ENCODE assay signal across 13 mouse cellular contexts in genomic region chr5:103768961-103769360, GRCm38 (mm10).
"Had no signal": no experiment of that assay in that cellular context is flagged by ENCODE, and none has a peak within 500 bp of the region (broad histone marks: within the 10 kb centered on the region; RNA-seq: fewer than 3 reads in every experiment).

No protein-coding gene starts in this region.

- H3K9me3 ChIP-seq: midbrain, embryonic 15.5 days; stomach, embryonic 15.5 days had no signal

- DNase-seq: kidney, adult 2 months; lung, adult 2 months; lung, postnatal 36 days; spleen, adult 18-20 months; thymus, adult 2 months; thymus, postnatal 25 days had no signal

- H3K36me3 ChIP-seq: midbrain, embryonic 15.5 days; neural tube, embryonic 12.5 days; stomach, embryonic 15.5 days had no signal

- H3K4me2 ChIP-seq: midbrain, embryonic 11.5 days; midbrain, embryonic 15.5 days; neural tube, embryonic 12.5 days; stomach, embryonic 15.5 days had no signal

- H3K27me3 ChIP-seq: midbrain, embryonic 15.5 days; neural tube, embryonic 12.5 days; stomach, embryonic 15.5 days had no signal

- H3K27ac ChIP-seq: left cerebral cortex, adult 2 months; limb, embryonic 10.5 days; midbrain, embryonic 15.5 days; neural tube, embryonic 12.5 days; stomach, embryonic 15.5 days had no signal

- H3K4me3 ChIP-seq: left cerebral cortex, adult 2 months; limb, embryonic 10.5 days; midbrain, embryonic 15.5 days; neural tube, embryonic 12.5 days; stomach, embryonic 15.5 days had no signal

- ATAC-seq: lung, postnatal 0 days; midbrain, embryonic 15.5 days had no signal

- H3K9ac ChIP-seq: midbrain, embryonic 15.5 days; neural tube, embryonic 12.5 days; stomach, embryonic 15.5 days had no signal
